Mouse (Mus musculus) liver, embryonic 11.5 days (tissue): ENCODE results near the gene Frmd7. TPM values are rescaled to one million over a fixed set of nuclear protein-coding genes. Genes with fewer than 3 reads are reported as not detected.

Experiments used
- ATAC-seq: fragments of 200-750 bp; cut with Nextera tagmentation; replicated peaks from 2 replicates; pipeline ENCODE4 v1.8.0; 2017; ENCODE audit warnings: moderate number of reproducible peaks, mild to moderate bottlenecking, moderate TSS enrichment, moderate library complexity; ENCODE audit not compliant: low FRiP score
- DNase-seq: peaks from one replicate; pipeline ENCODE4 v3.0.0-alpha.2; 2017; ENCODE audit warnings: low spot score
- H3K27ac ChIP-seq: fragments of 300-500 bp; sonication (generic); 2 replicates; pipeline ENCODE4 v1.5.1; 2014; ENCODE audit warnings: mild to moderate bottlenecking, low read depth, low read length, control low read depth
- H3K27me3 ChIP-seq: fragments of 300-500 bp; sonication (generic); replicated peaks from 2 replicates; pipeline ENCODE4 v1.6.1; 2014; ENCODE audit warnings: low read length, mixed read lengths; ENCODE audit not compliant: control insufficient read depth, insufficient read depth
- H3K36me3 ChIP-seq: fragments of 300-500 bp; sonication (generic); 2 replicates; pipeline ENCODE4 v1.6.1; 2014; ENCODE audit warnings: mild to moderate bottlenecking, low read length, moderate library complexity, mixed read lengths; ENCODE audit not compliant: control insufficient read depth, insufficient read depth
- H3K4me1 ChIP-seq: fragments of 300-500 bp; sonication (generic); replicated peaks from 2 replicates; pipeline ENCODE4 v1.6.1; 2014; ENCODE audit warnings: low read length, mixed read lengths; ENCODE audit not compliant: control insufficient read depth, insufficient read depth
- H3K4me2 ChIP-seq: fragments of 300-500 bp; sonication (generic); 2 replicates; pipeline ENCODE4 v1.6.1; 2014; ENCODE audit warnings: mild to moderate bottlenecking, control low read depth, moderate library complexity
- H3K4me3 ChIP-seq: fragments of 300-500 bp; sonication (generic); 2 replicates; pipeline ENCODE4 v1.5.1; 2014; ENCODE audit warnings: low read depth, low read length, control low read depth
- H3K9ac ChIP-seq: fragments of 300-500 bp; sonication (generic); 2 replicates; pipeline ENCODE4 v1.6.1; 2014; ENCODE audit warnings: low read depth, low read length, control low read depth
- H3K9me3 ChIP-seq: fragments of 300-500 bp; sonication (generic); 2 replicates; pipeline ENCODE4 v1.6.1; 2016; ENCODE audit warnings: low read length, inconsistent platforms, mixed read lengths; ENCODE audit not compliant: control insufficient read depth
- WGBS: fragments of 180-500 bp; shearing (Covaris S2); extraction: QIAGEN DNeasy Blood & Tissue Kit; methylation state at CpG from one replicate; pipeline ENCODE4 v1.1.7; 2014; 5-methylcytosine and 5-hydroxymethylcytosine counted together
- polyA plus RNA-seq: library from polyadenylated mRNA; unstranded; fragments of >200 nt; fragmentation: Nextera tagmentation; extraction: Ambion mirVana; gene quantifications from 2 replicates; pipeline ENCODE4 v1.2.1, GENCODE M21; 2014

Gene Frmd7
- polyA plus RNA-seq, 1 experiment from 2014 or later: 0.99 TPM

- Histone ChIP-seq H3K4me3 (no peak overlapping the region), H3K27ac (no peak overlapping the region), H3K36me3 (no peaks in the 10 kb centered on the region), H3K9me3 (no peaks in the 10 kb centered on the region), H3K9ac (no peak overlapping the region), H3K4me1 (no peaks in the 10 kb centered on the region), H3K27me3 (no peaks in the 10 kb centered on the region), H3K4me2 (no peak overlapping the region)
- 58% methylated on average over 6 of the region's 6 CpGs for WGBS
- DNase-seq (no peak), ATAC-seq (no peak)
Observed at GRCm38 (mm10) chrX:50962955-50963354, 20.4 kb upstream of the Frmd7 start.

- no peaks in the 10 kb centered on the region for H3K9me3 ChIP-seq
- 59% methylated on average over 2 of the region's 2 CpGs for WGBS
- no peak overlapping the region for H3K9ac ChIP-seq
- no peaks in the 10 kb centered on the region for H3K36me3 ChIP-seq
- no peaks in the 10 kb centered on the region for H3K4me1 ChIP-seq
- H3K4me2 ChIP-seq: no peak overlapping the region
- H3K27ac ChIP-seq: no peak overlapping the region
- no peaks in the 10 kb centered on the region for H3K27me3 ChIP-seq
- no peak for ATAC-seq
- no peak for DNase-seq
- H3K4me3 ChIP-seq: no peak overlapping the region
Observed at GRCm38 (mm10) chrX:50948633-50949032, 6.1 kb upstream of the Frmd7 start.

- 76% methylated on average over 4 of the region's 4 CpGs for WGBS
- no peak for DNase-seq
- H3K4me1 ChIP-seq: no peaks in the 10 kb centered on the region
Observed at GRCm38 (mm10) chrX:50948116-50948515, 5.6 kb upstream of the Frmd7 start.

GRCm38 (mm10) chrX:50937117-50937516 is 5.4 kb downstream of the Frmd7 start:
- H3K4me3 ChIP-seq: no peak overlapping the region
- H3K4me1 ChIP-seq: no peaks in the 10 kb centered on the region
- no peaks in the 10 kb centered on the region for H3K27me3 ChIP-seq
- no peak overlapping the region for H3K27ac ChIP-seq
- no peak overlapping the region for H3K9ac ChIP-seq
- H3K4me2 ChIP-seq: no peak overlapping the region
- ATAC-seq: no peak
- 78% methylated on average over 3 of the region's 3 CpGs for WGBS
- no peaks in the 10 kb centered on the region for H3K9me3 ChIP-seq
- no peak for DNase-seq
- no peaks in the 10 kb centered on the region for H3K36me3 ChIP-seq

More at GRCm38 (mm10) chrX:50948116-50948515, 5.6 kb upstream of the Frmd7 start:
- Histone ChIP-seq H3K27ac (no peak overlapping the region), H3K27me3 (no peaks in the 10 kb centered on the region), H3K9me3 (no peaks in the 10 kb centered on the region), H3K9ac (no peak overlapping the region), H3K4me3 (no peak overlapping the region), H3K4me2 (no peak overlapping the region), H3K36me3 (no peaks in the 10 kb centered on the region)
- no peak for ATAC-seq

GRCm38 (mm10) chrX:50930309-50930708 is 12.2 kb downstream of the Frmd7 start:
- no peak overlapping the region for H3K4me3 ChIP-seq
- no peaks in the 10 kb centered on the region for H3K4me1 ChIP-seq
- ATAC-seq (no peak), DNase-seq (no peak)
- H3K4me2 ChIP-seq: no peak overlapping the region
- H3K9ac ChIP-seq: no peak overlapping the region
- WGBS: 42% methylated on average over 3 of the region's 3 CpGs
- H3K27me3 ChIP-seq: no peaks in the 10 kb centered on the region
- no peaks in the 10 kb centered on the region for H3K9me3 ChIP-seq
- no peaks in the 10 kb centered on the region for H3K36me3 ChIP-seq
- no peak overlapping the region for H3K27ac ChIP-seq

GRCm38 (mm10) chrX:50926893-50927545 is 15.5 kb downstream of the Frmd7 start:
- no peaks in the 10 kb centered on the region for H3K4me1 ChIP-seq
- H3K4me3 ChIP-seq: no peak overlapping the region
- H3K36me3 ChIP-seq: no peaks in the 10 kb centered on the region
- no peaks in the 10 kb centered on the region for H3K27me3 ChIP-seq
- H3K4me2 ChIP-seq: peak overlapping the region; percentile 49
- peak; percentile 77 for ATAC-seq
- WGBS: 51% methylated on average over 10 of the region's 10 CpGs
- no peaks in the 10 kb centered on the region for H3K9me3 ChIP-seq
- no peak overlapping the region for H3K9ac ChIP-seq
- no peak for DNase-seq
- peak overlapping the region; percentile 21; the same call in 1 of the 2 replicates for H3K27ac ChIP-seq

GRCm38 (mm10) chrX:50924629-50925364 is 17.7 kb downstream of the Frmd7 start:
- H3K4me2 ChIP-seq: peak overlapping the region; percentile 34; the same call in 1 of the 2 replicates
- H3K27ac ChIP-seq: no peak overlapping the region
- WGBS: 35% methylated on average over 18 of the region's 18 CpGs
- no peak overlapping the region for H3K4me3 ChIP-seq
- H3K4me1 ChIP-seq: no peaks in the 10 kb centered on the region
- ATAC-seq (0 out of 2 replicates have a peak, but pooled peaks have one; percentile 26), DNase-seq (no peak)
- H3K27me3 ChIP-seq: no peaks in the 10 kb centered on the region
- no peaks in the 10 kb centered on the region for H3K36me3 ChIP-seq
- H3K9me3 ChIP-seq: no peaks in the 10 kb centered on the region
- no peak overlapping the region for H3K9ac ChIP-seq

- Histone ChIP-seq H3K4me3 (no peak overlapping the region), H3K4me1 (no peaks in the 10 kb centered on the region), H3K27ac (no peak overlapping the region), H3K4me2 (no peak overlapping the region), H3K9me3 (no peaks in the 10 kb centered on the region), H3K27me3 (no peaks in the 10 kb centered on the region), H3K36me3 (no peaks in the 10 kb centered on the region), H3K9ac (no peak overlapping the region)
- 44% methylated on average over 3 of the region's 3 CpGs for WGBS
- DNase-seq (no peak), ATAC-seq (no peak)
Observed at GRCm38 (mm10) chrX:50918754-50919153, 23.8 kb downstream of the Frmd7 start.

- no peaks in the 10 kb centered on the region for H3K9me3 ChIP-seq
- ATAC-seq (no peak), DNase-seq (no peak)
- H3K4me2 ChIP-seq: no peak overlapping the region
- no peak overlapping the region for H3K9ac ChIP-seq
- H3K4me3 ChIP-seq: no peak overlapping the region
- no peak overlapping the region for H3K27ac ChIP-seq
- H3K4me1 ChIP-seq: no peaks in the 10 kb centered on the region
- 49% methylated on average over 3 of the region's 3 CpGs for WGBS
- H3K27me3 ChIP-seq: no peaks in the 10 kb centered on the region
- no peaks in the 10 kb centered on the region for H3K36me3 ChIP-seq
Observed at GRCm38 (mm10) chrX:50917389-50917788, 25.1 kb downstream of the Frmd7 start.
